Mouse (Mus musculus) frontal cortex, postnatal 14 days (tissue): ENCODE data around the gene Neurog1.

Experiments
- DNase-seq, 2 experiments: peaks; one replicate each; pipeline ENCODE4 v3.0.0; 2022; ENCODE audit warnings: low spot score in 2 of 2

Gene Neurog1

DNA sequence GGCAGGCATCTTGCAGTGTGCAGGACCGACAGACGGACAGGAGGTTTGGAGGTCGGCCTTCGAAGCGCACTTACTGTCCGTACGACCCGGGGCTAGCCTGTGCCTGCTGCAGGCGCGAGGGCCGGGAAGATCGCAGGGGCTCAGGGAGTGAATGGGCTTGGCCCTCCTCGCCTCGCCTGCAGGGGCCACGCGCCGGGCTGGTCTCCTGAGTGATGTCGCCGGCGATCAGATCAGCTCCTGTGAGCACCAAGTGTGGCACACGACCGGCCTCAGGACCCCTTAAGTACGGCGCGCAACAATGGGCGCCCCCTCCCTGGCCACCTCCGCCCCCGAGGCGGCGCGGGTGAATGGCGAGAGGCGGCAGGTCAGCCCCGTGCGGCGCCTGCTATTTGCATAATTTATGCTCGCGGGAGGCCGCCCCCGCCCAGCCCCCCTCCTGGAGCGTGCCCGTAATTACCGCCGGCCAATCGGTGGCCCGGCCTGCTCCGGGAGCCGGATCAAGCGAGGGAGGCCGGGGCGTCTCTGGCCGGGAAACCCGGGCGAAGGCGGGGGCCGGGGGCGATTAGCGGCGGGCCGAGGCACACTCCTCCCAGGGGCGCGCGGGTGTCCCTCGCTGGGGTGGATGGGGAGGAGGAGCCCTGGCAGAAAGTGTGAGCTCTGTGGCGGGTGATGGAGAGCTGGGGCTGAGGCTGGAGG, at the start of gene Neurog1:
Neurog1 (minus strand) TSS at position 240 of the 696 bp plus-strand sequence.
- DNase-seq, result peak in 1 of 2 experiments; percentile 17

DNA sequence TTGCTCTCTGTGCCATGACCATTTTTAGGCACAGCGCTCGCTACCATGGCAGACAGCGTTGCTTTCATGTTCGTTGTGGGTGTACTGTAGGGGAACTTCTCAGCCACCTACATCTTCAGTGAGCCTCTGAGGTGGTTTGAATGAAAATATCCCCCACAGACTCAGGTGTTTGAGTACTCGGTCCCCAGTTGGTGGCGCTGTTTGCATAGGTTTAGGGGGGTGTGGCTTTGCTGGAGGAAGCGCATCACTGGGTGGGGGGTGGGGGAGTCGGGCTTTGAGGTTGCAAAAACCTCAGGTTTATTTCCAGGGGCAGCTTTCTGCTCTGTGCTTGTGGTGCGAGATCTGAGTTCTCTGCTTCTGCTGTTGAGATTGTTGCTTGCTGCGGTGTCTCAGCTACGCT, 47.4 kb upstream of the Neurog1 start:
- DNase-seq, result no peak

DNA sequence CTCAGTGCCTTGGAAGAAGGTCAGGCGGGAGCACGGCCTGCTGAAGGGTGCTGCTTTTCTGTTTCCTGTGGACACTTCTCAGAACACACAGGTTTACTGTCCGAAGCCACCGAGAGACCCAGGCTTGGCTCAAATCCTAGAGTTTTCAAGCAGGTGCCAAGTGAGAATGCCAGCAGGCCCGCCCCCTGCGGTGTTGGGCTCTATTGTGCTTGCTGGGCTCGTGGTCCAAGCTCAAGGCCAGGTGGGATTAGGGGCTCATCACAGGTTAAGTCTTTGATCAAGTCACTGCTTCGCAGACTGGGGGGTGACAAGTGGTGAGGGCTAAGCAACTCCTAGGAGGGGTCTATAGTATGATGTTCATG, 44.7 kb upstream of the Neurog1 start:
- DNase-seq, result no peak

DNA sequence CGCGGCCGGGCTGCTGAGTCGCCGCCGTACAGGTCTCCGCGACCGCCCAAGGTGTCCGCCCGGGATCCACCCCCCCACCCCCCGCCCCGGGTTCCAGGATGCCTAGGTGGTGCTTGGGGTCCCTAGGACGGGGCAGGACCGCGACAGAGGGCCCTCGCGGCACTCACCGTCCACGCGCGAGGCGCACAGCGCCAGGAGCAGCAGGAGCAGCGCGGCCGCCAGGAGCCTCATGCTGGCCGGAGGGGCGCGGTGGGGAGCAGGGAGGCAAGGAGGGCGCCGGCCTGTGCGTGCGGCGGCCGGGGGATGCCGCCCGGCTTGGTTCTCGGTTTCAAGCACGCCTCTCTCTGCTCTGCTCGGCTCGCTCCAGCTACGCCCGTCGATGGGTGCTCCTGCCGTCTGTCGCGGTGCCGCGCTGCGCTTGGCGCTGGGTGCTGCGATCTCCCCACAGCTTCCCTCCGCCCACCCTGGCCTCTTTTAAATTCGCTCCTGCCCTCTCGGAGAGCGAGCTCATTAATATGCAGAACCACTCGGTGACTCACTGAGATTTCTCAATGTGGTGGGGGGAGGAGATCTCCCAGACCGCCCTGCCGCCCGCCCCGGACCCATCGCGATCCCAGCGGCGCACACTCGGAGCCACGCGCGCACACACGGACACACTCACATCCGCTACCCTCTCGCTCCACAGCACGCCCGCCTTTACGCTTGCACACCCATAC, 44.1 kb upstream of the Neurog1 start, which contains the start of gene Cxcl14:
Cxcl14 (minus strand) TSS at position 609 of the 716 bp plus-strand sequence.
- peak; percentile 51 to 60 for DNase-seq

DNA sequence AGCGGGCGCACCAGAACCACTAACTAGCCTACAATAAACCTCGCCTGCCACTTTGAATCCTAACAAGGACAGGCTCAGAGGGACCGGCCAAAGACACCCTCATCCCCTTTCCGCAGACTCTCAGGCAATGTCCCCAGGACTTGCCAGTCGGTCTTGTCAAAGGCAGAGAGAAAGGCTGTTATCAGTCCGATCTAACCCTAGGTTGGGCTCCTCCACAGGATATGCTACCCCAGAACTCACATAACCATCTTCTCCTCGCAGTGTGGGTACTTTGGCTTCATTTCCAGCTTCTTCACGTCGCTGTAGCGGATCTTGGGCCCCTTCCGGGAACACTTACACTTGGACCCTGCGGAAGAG, 43.6 kb upstream of the Neurog1 start:
- no peak for DNase-seq

DNA sequence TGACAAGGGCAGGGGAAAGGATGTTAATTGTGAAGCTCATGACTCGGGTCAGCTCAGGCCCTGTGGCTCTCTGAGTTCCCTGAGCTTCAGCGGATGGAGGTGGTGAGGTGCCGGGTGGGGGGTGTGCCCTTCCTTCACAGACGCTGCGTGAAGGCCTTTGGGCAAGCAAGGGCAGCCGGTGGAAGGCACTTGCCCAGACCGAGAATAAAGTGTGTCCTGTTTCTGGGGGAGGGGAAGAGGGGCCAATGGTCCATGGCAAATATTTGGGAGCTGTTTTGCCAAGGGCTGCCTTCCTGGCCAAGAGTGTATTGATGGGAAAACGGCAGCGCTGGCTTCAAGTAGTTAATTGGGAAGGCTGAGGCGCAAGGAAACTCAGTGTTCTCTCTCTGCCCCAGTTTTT, 42.9 kb upstream of the Neurog1 start:
- DNase-seq, result peak in 1 of 2 experiments; percentile 31

DNA sequence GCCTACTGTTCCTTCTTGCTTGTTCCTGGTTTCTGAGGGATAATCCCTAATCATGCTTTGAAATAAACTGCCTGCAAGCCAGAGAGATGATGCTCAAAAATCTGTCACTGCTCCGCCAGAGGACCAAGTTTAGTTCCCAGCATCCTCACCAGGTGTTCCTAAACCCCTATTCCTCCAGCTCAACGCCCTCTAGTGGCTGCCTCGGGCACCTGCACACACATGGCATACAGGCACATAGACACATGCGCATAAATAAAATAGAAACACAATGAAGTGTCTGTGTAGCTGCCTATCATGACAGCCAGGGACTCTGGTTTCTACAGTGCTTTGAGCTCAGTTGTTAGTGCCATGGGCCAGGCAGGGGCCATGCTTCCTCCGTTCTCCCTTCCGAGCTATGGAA, 38.0 kb upstream of the Neurog1 start:
- DNase-seq, result no peak

DNA sequence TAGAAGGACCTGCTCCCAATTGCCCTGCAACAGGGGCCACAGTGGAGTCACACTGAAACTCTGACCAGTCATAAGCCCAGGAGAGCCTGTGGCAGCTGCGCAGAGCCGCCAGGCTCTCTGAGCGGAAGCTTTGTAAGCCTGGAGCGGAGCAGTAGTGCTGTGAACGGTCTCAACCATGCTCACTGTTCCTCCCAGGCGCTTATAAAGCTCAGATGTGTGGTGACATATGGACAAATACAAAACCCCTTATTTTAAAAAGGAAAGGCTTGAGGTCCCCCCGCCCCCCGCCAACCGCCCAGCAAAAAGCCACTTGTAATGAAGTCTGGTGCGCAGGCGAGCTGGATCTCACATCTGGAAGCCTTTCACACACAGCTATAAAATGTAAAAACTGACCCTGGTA, 37.3 kb upstream of the Neurog1 start:
- no peak for DNase-seq

DNA sequence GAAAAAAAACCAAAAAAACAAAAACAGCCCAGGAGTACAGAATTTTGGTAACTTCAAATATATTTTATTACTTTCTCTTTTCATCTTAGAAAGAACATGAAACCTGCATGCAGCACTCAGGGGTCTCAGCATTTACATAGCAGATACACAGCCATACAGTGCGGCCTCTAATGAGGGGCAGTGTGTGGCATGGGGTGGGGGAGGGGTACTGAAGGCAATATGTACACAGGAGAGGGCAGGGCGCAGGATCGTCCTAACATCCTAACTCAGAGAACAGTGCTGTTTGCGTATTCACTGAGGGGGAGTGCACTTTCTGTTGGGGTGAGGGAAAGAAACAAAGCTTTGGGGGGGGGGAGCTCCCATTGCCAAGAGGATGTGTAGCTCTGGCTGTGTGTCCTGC, 36.6 kb upstream of the Neurog1 start:
- no peak for DNase-seq

DNA sequence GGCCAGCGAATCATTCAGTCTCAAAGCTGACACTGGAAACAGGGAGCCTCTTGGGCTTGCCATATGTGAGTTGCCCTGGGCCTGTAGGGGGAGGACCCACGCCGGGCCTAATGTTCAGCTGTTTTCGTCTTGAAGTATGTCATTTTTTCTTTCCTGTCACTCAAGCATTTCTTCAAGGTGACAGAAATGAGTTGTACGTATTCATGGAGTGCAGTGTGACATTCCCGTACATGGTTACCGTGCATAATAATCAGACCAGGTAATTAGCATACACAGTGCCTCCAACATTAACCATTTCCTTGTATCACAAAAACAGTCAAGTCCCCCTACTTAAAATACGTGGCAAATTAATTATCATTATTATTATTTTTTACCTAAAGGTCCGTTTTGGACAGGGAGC, 35.1 kb upstream of the Neurog1 start:
- DNase-seq, result no peak

DNA sequence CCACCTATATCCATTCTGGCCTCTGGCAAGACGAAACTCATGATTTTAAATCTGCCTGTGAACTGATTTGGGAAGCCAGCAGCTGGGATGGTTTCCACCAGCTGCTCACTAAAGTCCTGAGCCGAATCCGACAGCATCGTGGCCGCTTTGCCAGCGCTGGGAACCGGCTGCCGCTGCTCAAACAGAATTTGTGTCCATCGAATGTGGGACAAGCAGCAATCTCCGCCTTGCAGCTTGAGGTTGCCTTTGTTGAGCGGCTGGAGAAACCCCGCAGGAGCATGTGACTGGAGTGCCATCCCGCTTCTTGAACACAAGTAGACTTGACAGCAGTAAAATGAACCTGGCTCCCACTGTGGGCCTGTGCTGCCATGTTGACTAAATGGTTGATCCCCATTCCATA, 31.4 kb upstream of the Neurog1 start:
- no peak for DNase-seq

DNA sequence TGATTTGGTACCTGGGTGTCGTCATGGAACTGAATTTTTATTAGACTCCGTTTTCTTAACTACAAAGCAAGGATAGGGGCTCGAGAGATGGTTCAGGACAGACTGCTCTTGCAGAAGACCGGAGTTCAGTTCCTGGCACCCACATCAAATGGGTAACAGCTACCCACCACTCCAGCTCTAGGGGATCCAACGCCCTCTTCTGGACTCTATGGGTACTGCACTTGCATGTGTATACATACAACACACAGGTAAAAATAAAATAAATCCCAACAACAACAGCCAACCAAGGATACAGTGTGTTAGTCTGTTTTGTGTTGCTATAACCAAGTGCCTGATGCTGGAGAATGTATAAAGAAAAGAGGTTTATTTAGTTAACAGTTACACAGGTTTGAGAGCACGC, 28.4 kb upstream of the Neurog1 start:
- no peak for DNase-seq

DNA sequence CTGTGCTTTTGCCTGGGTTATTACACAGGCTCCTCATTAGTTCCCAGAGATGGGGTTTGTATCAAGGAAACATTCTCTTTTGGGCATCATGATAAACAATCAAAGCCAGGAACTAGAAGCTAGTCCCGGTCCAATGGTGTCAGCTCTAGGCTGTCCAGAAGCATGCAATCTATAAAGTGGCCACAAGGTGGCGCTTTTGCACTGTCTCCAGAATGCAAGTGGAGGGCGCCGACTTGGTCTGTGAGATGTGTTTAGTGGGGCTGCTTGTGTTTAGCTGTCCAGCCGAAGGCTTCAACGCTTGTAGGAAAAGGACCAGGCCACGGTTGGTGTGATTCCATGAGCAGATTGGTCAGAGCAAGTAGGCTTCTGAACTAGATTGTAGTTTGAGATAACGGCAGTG, 27.5 kb upstream of the Neurog1 start:
- DNase-seq, result peak; percentile 62 to 89

DNA sequence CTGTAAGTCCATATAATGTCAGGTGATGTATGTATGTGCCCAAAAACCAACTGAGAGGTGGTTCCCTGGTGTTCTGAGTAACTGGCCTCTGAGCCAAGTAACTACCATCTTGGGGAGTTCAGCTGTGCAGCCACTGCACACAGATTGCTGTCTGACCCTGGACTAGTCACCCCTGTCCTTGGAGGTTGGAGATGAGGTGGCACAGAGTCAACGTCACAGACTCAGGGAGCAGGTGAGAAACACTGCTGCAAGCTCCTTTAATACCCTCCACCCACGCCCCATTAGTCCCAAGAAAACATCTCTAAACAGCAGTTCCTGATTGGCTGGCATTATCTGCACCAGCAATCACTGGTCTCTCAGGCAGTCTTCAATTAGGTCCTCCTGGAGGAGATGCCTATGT, 23.2 kb upstream of the Neurog1 start:
- DNase-seq, result no peak

DNA sequence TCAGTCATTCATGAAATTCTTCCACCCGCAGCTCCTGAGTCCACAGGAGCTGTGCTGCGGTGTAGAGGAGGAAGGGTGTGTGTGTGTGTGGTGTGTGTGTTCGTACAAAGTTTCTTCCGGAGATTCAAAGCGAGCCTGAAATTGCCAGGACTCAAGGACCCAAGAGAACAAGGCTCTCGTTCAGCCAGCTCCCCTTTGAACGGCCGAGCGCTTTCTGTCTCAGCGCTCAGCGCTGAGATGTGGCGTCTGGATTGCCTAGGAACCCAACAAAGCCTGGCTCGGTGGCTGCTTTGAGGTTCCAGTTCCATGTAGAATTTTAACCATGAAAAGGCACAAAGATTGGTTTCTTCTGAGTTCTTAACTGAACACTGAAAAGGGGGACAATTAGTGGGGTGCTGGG, 18.2 kb upstream of the Neurog1 start:
- DNase-seq, result peak; percentile 19 to 37

DNA sequence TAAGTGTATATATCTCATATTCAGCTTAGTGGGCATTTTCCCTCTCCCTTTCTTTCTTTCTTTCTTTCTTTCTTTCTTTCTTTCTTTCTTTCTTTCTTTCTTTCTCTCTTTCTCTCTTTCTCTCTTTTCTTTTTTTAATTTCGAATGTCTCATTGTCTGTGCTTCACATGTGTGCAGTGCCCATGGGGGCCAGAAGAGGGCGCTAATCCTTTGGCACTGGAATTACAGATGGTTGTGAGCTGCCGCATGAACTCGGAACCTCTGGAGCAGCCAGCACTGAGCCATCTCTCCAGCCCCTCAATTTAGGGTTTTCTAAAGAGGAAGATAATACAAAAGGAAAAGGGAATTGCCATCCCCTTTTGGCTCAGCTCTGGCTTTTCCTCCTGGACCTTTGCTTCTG, 15.4 kb upstream of the Neurog1 start:
- DNase-seq, result no peak

DNA sequence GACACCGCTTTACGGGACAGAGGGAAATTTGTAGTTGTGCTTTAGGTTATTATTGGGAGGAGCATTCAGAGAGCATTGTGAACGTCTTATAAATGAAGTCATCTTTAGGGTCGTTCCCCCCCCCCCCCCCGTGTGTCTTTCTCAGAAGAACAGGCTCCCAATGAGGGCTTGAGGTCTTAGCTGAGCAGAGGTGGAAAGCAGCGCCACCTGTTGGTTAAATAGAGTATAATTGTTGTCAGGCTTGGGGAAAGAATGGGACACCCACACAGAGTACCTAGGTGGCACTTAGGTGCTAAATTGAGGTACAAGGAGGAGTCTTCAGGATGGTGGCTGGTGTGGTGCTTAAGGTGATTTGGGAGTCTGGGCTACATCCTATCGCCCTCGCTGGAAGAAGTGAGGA, 14.5 kb upstream of the Neurog1 start:
- DNase-seq, result no peak

DNA sequence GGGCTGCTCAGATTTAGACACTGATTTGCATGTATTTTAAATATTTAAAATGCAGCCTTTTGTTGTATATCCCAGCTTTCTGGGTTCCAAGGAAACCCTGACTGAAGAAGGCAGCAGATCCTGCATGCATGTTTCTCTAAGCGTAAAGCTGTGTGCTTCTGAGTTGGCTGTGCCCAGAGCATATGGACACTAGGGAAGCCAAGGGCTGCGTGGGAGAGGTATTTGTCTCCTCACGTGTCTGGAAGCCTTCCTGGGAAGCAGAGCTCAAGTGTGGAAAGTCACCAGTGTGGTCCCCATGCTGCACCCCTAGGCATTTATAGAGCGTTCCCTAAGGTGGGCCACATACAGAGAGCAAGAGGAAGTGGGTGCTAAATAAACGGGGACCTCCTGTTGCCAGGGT, 13.7 kb upstream of the Neurog1 start:
- peak; percentile 30 to 42 for DNase-seq

DNA sequence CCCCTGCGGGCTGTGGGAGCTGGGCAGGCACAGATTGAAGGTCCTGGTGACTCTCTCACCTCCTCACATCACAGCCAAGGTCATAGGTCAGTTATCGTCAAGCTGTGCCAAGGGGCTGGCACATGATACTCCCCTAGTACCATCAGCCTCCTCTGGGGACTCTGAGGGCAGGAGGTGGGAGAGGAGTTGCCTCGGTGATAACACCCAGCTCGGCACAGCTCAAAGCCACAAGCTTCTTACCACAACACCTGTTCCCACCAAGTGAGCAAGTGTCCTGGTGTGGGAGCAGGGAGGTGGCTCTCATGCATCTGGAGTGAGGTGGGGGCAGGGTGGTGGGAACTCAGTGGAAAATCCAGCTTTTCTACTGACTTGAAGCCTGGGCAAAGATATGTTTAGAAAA, 10.3 kb upstream of the Neurog1 start:
- no peak for DNase-seq

DNA sequence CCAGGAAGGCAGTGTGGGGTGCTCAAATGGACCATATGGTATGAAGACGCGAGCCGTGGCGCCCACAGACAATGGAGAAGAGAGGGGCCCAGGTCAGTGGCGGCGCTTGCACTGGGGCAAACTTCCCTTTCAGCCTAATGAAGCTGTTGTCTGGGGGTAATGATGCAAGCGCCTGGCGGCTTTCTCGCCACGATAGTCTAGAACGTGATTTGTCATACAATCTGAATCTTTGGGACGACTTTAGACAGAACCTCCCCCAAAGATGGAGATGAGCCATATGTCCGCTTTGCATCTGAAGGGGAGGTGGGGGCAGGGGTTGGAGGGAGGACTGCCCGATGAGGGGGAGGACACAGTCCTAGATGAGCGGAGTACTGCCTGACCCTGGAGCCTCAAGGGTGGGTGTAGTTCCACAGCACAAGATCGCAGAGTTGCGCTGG, 8.4 kb upstream of the Neurog1 start:
- no peak for DNase-seq

DNA sequence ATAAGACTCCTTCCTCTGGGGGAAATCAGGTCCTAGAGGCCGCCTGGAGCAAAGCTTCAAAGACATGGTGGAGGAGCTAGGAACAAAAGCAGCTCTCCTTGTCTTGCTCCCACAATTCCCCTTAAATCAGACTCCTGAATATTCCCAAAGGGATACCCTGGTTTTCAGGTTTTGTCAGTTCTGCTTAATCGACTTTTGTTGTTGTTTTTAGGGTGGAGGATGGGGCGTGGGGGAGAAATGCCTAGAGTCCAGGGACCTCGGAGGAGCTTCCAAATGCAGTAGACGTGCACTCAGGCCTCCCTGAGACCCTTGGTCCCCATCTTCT, 7.9 kb upstream of the Neurog1 start:
- DNase-seq, result no peak

DNA sequence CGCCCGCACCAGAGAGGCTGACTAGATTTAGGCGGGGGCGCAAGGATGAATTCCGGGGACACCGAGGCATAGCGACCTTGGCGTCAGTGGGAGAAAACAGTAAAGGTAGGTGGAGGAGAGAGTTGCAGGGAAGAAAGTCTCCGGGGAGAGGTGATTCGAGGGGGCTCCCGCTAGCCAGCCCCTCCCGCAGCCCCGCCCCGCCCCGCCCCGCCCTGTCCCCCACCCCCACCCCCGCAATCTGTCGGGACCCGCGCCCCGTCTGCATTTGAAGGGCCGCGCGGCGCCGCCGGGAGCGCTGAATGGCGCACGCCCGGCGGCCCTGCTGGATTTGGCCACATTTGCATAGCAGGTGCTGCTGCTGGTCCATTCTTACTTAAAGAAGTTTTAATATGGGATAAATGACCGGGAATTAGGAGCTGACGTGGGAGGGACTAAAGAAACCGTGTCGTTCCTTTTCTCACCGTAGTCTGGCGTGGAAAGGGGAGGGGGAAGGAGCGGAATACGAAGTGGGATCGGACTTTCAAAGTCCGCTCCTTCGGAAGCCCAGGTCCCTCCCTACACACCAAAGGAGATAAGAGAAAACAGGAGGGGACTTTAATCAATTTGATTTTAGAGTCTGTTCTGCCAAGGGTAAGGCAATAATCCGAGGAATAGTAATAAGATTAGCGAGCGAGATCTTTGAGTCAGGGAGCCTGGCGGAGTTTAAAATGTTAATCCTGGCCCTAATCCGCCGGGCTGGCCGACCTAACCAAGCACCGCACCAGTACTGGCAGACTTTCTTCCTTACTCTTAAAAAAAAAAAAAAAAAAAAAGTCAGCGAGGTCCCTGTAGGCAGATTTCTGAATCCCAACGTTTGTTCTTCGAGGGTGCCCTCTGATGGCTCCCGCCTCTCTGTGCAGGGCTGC, 7.3 kb upstream of the Neurog1 start:
- DNase-seq, result no peak
